Comparison of ENCODE assay signal across 12 mouse cellular contexts in genomic region chr13:97552236-97552635, GRCm38 (mm10).
"Had no signal": no experiment of that assay in that cellular context is flagged by ENCODE, and none has a peak within 500 bp of the region (broad histone marks: within the 10 kb centered on the region; RNA-seq: fewer than 3 reads in every experiment).

No protein-coding gene starts in this region.

- H3K9ac ChIP-seq: liver, embryonic 13.5 days had no signal

- H3K27ac ChIP-seq: kidney, postnatal 0 days; liver, embryonic 13.5 days; midbrain, embryonic 10.5 days; stomach, postnatal 0 days had no signal

- H3K4me2 ChIP-seq: liver, embryonic 13.5 days had no signal

- H3K27me3 ChIP-seq: liver, embryonic 13.5 days had no signal

- DNase-seq: kidney, adult 2 months; kidney, postnatal 25 days; liver, embryonic 13.5 days; lung, adult 2 months; midbrain, embryonic 14.5 days; thymus, adult 2 months; thymus, postnatal 14 days; thymus, postnatal 4 days had no signal

- H3K9me3 ChIP-seq: liver, embryonic 13.5 days; midbrain, embryonic 10.5 days had no signal

- H3K36me3 ChIP-seq: liver, embryonic 13.5 days; midbrain, embryonic 10.5 days had no signal

- H3K4me3 ChIP-seq: liver, embryonic 13.5 days; megakaryocyte, embryonic 14.5 days; midbrain, embryonic 10.5 days had no signal
